Mouse (Mus musculus) midbrain, embryonic 14.5 days (tissue): ENCODE data around the gene Atp8a2. TPM values are rescaled to one million over a fixed set of nuclear protein-coding genes. Genes with fewer than 3 reads are reported as not detected.
"Not testable (repeated sequence)": the region's sequence is repeated elsewhere in the genome, so short reads cannot be mapped to it uniquely, and the experiment has no call there.

Experiments used
- ATAC-seq: fragments of 200-750 bp; cut with Nextera tagmentation; 2 replicates; pipeline ENCODE4 v1.8.0; 2017; ENCODE audit warnings: moderate number of reproducible peaks, moderate library complexity; ENCODE audit not compliant: low FRiP score, low TSS enrichment
- DNase-seq: peaks from one replicate; pipeline ENCODE4 v3.0.0-alpha.2; 2015
- H3K27ac ChIP-seq: fragments of 300-500 bp; sonication (generic); replicated peaks from 2 replicates; pipeline ENCODE4 v1.5.1; 2014; ENCODE audit warnings: mild to moderate bottlenecking, low read depth, low read length, moderate library complexity
- H3K27me3 ChIP-seq: fragments of 300-500 bp; sonication (generic); 2 replicates; pipeline ENCODE4 v1.6.1; 2014; ENCODE audit warnings: low read length, control low read depth, mixed read lengths; ENCODE audit not compliant: control insufficient read depth, insufficient read depth
- H3K36me3 ChIP-seq: fragments of 300-500 bp; sonication (generic); 2 replicates; pipeline ENCODE4 v1.6.1; 2014; ENCODE audit warnings: low read length, control low read depth; ENCODE audit not compliant: control insufficient read depth, insufficient read depth
- H3K4me1 ChIP-seq: fragments of 300-500 bp; sonication (generic); 2 replicates; pipeline ENCODE4 v1.6.1; 2014; ENCODE audit warnings: mild to moderate bottlenecking, antibody characterized with exemption, low read length, control low read depth; ENCODE audit not compliant: control insufficient read depth, insufficient read depth
- H3K4me2 ChIP-seq: fragments of 300-500 bp; sonication (generic); 2 replicates; pipeline ENCODE4 v1.6.1; 2014; ENCODE audit warnings: mild to moderate bottlenecking, low read length, moderate library complexity
- H3K4me3 ChIP-seq: fragments of 300-500 bp; sonication (generic); replicated peaks from 2 replicates; pipeline ENCODE4 v1.5.1; 2014; ENCODE audit warnings: low read depth, low read length
- H3K9ac ChIP-seq: fragments of 300-500 bp; sonication (generic); replicated peaks from 2 replicates; pipeline ENCODE4 v1.6.1; 2014; ENCODE audit warnings: mild to moderate bottlenecking, low read length, moderate library complexity
- H3K9me3 ChIP-seq: fragments of 300-500 bp; sonication (generic); 2 replicates; pipeline ENCODE4 v1.6.1; 2016; ENCODE audit warnings: low read length, control low read depth, mixed read lengths; ENCODE audit not compliant: control insufficient read depth
- WGBS: fragments of 180-500 bp; shearing (Covaris S2); extraction: QIAGEN DNeasy Blood & Tissue Kit; methylation state at CpG from one replicate; pipeline ENCODE4 v1.1.7; 2014; 5-methylcytosine and 5-hydroxymethylcytosine counted together
- polyA plus RNA-seq: library from polyadenylated mRNA; unstranded; fragments of >200 nt; fragmentation: Nextera tagmentation; extraction: Ambion mirVana; gene quantifications from 2 replicates; pipeline ENCODE4 v1.2.1, GENCODE M21; 2014

Atp8a2 gene
- polyA plus RNA-seq, 1 experiment from 2014 or later: 37.1 TPM

DNA sequence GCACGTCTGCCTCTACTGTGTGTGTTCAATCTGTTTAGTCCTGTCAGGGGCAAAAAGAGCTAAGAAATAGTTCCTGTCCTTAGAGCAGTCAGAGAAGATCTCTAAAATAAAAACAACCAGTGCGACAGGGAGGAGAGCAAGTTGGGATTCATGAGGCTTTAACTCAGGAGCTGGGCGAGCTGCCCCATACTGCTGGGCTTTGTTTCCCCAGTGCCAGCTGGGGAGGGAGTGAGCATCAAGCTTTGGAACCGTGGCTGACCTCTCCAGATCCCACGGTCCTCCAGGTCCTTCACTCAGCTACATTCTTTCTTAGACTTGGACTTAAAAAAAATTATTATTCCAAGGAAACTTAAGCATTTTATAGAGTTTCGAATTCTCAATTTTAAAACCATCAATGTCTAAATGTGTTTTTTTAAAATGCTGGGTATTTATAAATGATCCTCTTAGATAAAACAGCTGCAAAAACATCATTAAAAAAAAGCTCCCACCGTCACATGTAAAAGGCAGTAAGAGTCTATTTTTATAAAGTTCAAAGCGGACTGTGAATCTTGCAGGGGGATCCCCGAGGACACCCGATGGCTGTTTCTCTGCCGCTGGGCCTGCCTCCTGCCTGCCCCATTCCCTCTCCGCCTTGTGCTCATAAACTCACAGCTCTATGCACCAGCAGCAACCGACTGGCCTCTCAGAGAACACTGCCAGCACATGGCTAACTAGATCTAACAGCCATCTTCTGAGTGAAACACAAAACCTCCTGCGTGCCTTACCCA lies 350.2 kb downstream of the Atp8a2 start:
- DNase-seq (peak; percentile 45), ATAC-seq (no peak)
- Histone ChIP-seq H3K9me3 (no peaks in the 10 kb centered on the region), H3K27ac (no peak overlapping the region; the same call in 1 of the 2 replicates), H3K4me2 (no peak overlapping the region), H3K27me3 (no peaks in the 10 kb centered on the region), H3K36me3 (no peaks in the 10 kb centered on the region), H3K4me1 (no peaks in the 10 kb centered on the region), H3K9ac (0 out of 2 replicates have a peak overlapping the region, but pooled peaks have one; percentile 16), H3K4me3 (no peak overlapping the region)
- WGBS: 31% methylated on average over 14 of the region's 14 CpGs

DNA sequence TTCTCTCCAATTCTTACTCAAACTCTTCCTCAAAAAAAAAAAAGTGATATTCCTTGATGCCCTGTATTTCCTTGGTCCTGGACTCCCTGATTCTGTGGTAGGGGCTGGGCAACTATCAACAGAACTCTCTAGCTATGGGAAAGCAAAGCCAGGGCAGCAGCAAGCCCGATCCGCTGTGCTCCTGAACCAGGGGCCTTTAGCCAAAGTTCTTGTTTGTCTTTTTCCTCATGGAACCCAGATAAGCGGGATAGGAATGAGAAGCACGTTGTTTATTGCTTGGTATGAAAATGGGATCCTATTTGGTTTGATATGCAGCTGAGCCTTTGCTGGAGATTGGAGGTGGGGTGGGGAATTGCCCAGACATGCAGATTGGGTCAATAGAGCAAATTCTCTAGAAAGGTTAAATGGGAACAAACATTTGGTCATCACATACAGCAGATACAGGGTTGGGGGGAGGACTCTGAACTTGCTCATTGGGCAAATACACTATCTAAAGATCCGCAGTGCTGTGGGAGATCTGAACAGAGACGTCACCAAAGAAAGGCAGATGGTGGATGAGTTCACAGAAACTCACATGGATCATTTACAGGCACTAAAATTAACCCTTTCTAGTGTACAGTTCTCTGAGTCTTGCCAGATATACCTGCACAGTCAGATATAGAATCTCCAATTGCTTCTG lies 353.6 kb downstream of the Atp8a2 start:
- 84% methylated on average over 6 of the region's 6 CpGs for WGBS

DNA sequence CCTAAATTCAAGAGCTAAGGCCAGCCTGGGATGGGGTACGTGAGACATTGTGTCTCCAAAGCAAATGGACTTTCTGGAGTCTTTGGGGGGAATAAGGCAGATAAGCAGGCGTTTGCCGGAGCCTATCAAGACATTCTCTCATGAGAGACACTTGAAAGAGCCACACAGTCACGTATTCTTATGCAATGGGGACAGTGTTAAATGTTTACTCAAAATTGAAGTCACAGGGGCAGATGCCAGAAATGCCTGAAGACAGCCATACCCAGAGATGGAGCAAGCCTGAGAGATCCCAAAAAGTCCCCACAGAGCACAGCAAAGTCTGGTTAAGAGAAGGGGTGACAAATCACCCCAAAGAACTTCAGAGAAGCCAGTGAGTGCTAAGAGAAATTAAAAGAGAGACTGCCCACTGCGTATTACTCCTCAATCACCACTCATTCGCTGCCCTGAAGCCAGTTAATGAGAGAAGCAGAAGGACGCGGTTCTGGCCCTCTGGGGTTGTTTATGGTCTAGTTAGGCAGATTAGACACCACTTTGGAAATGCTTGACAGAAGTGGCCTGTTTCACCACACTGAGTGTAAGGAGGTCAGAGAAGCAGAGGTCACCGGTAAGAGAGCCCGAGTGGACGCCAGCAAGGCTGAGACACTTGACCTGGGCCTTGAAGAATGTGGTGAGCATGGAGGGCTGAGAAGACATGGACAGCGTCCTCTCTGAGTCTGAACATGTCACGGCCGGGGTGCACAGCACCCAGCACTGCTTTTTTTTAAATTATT lies 356.8 kb downstream of the Atp8a2 start:
- H3K27ac ChIP-seq: no peak overlapping the region
- H3K9me3 ChIP-seq: no peaks in the 10 kb centered on the region
- no peak for DNase-seq
- no peak overlapping the region for H3K4me2 ChIP-seq
- H3K9ac ChIP-seq: no peak overlapping the region
- H3K4me3 ChIP-seq: no peak overlapping the region
- H3K36me3 ChIP-seq: no peaks in the 10 kb centered on the region
- no peaks in the 10 kb centered on the region for H3K4me1 ChIP-seq
- ATAC-seq: no peak
- no peaks in the 10 kb centered on the region for H3K27me3 ChIP-seq
- whole genome bisulfite sequencing: 84% methylated on average over 14 of the region's 14 CpGs

More for the DNA sequence above, 353.6 kb downstream of the Atp8a2 start:
- H3K9ac ChIP-seq: no peak overlapping the region
- H3K4me2 ChIP-seq: no peak overlapping the region
- no peaks in the 10 kb centered on the region for H3K27me3 ChIP-seq
- no peak overlapping the region for H3K27ac ChIP-seq
- ATAC-seq (no peak), DNase-seq (no peak)
- no peaks in the 10 kb centered on the region for H3K9me3 ChIP-seq
- H3K4me3 ChIP-seq: no peak overlapping the region
- no peaks in the 10 kb centered on the region for H3K4me1 ChIP-seq
- no peaks in the 10 kb centered on the region for H3K36me3 ChIP-seq

DNA sequence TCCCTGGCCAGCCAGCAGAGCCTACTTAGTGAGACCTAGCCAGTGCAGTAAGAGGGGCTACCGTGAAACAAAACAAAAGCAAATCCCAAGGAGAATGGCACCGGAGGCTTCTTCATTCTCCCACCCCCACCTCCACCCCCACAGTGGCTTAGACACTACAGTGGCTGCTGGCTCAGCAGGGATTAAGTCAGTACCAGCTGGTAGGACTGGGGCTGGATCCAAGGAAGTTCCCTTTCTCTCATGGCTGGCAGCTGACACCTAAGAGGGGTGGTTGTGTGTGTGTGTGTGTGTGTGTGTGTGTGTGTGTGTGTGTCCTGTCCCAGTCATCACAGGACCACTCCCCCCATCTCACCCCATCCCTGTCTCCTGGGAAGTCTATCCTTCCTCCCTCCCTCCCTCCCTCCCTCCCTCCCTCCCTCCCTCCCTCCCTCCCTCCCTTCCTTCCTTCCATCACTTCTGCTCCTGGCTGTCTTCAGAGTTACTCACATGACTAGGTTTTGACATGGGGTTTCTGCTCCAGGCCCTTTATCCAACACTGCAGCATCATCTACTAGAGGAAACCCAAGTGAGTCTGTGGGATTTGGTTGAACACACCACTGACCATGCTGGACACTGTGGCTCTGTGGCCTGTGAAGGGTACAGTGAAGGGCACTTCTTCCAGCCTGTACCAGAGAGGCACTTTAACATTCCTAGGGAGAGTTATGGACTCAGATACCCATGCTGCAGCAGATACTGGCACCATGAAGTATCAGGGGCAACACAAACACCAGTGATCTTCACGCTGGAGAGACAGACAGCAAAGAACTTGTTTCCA lies 358.3 kb downstream of the Atp8a2 start:
- not testable (repeated sequence) for H3K4me3 ChIP-seq, H3K9me3 ChIP-seq, H3K4me1 ChIP-seq, H3K9ac ChIP-seq, H3K4me2 ChIP-seq, H3K27me3 ChIP-seq, H3K36me3 ChIP-seq, H3K27ac ChIP-seq, DNase-seq
- peak; percentile 72 for ATAC-seq
- 80% methylated on average over 1 of the region's 3 CpGs for WGBS

DNA sequence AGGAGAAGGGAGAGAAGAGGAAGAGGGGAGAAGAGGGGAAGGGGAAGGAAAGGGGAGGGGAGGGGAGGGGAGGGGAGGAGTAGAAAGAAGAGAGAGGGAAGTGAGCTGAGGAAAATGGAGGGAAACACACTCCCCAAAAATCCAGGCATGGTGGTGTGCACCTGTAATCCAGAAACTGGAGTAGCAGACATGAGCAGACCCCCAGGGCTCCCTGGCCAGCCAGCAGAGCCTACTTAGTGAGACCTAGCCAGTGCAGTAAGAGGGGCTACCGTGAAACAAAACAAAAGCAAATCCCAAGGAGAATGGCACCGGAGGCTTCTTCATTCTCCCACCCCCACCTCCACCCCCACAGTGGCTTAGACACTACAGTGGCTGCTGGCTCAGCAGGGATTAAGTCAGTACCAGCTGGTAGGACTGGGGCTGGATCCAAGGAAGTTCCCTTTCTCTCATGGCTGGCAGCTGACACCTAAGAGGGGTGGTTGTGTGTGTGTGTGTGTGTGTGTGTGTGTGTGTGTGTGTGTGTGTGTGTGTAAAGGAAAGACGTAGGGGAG lies 359.2 kb downstream of the Atp8a2 start:
- DNase-seq, H3K27me3 ChIP-seq, H3K9me3 ChIP-seq, H3K4me2 ChIP-seq, H3K27ac ChIP-seq, H3K4me3 ChIP-seq, H3K4me1 ChIP-seq, H3K9ac ChIP-seq, H3K36me3 ChIP-seq: not testable (repeated sequence)
- WGBS: no CpG with 5 or more reads among the region's 3 CpGs
- peak; percentile 76; the same call in 1 of the 2 replicates for ATAC-seq

DNA sequence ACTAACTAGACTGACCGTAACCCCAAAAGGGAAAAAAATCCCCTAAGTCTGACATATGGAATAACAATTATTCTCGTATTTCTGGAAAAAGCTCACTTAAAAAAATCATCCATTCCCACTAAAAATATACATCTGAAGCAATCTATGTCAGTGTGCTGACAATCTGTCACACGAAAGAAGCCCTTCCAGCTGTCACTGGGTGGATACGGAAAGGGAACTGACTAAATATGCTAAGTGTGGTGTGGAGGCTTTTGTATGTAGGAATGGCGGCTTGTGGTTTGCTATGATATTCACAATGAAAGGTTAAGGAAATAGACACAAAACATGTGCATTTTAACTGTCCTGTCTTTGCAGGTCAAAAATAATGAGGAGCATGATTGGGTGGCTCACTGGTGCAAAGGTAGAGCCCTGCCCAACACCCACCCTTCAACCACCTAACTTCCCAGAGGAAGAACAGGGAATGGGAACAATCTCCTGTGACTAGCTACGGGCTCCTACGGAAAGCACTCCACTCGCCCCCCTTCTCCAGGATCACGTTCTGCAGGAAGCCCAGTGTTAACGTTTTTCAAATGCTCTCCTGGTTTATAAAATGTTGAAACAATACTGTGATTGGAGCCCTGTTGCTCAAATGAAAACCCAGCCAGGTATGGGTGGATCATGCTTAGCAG lies 360.0 kb downstream of the Atp8a2 start:
- no peaks in the 10 kb centered on the region for H3K9me3 ChIP-seq
- H3K4me3 ChIP-seq: no peak overlapping the region
- H3K27me3 ChIP-seq: no peaks in the 10 kb centered on the region
- DNase-seq (peak; percentile 25), ATAC-seq (no peak)
- no peak overlapping the region for H3K9ac ChIP-seq
- no peaks in the 10 kb centered on the region for H3K36me3 ChIP-seq
- H3K27ac ChIP-seq: peak overlapping the region; percentile 41; the same call in 1 of the 2 replicates
- 47% methylated on average over 10 of the region's 10 CpGs for WGBS
- H3K4me1 ChIP-seq: no peaks in the 10 kb centered on the region
- H3K4me2 ChIP-seq: no peak overlapping the region

DNA sequence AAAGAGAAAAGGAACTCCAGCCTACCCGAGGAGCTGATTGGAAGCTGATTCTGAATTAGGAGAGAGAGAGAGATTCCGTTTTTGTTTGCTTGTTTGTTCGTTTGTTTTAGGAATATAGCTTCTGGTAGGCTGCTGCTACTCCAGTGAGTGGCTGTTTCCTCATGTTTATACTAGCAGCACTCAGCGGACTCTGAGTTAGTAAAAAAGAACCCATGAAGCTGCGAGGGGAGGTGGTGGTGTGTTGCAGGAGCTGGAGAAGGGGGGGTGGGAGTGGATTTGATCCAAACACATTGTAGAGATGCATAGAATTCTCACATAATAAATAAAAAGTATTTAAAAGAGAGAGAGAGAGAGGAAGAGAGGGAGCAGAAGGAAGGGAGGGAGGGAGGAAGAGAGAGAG lies 367.4 kb downstream of the Atp8a2 start:
- no peak overlapping the region for H3K27ac ChIP-seq
- no peak overlapping the region for H3K9ac ChIP-seq
- no peaks in the 10 kb centered on the region for H3K4me1 ChIP-seq
- H3K27me3 ChIP-seq: no peaks in the 10 kb centered on the region
- DNase-seq: no peak
- WGBS: 91% methylated on average over 5 of the region's 5 CpGs
- H3K36me3 ChIP-seq: no peaks in the 10 kb centered on the region
- H3K4me2 ChIP-seq: no peak overlapping the region
- no peak overlapping the region for H3K4me3 ChIP-seq
- ATAC-seq: no peak
- H3K9me3 ChIP-seq: no peaks in the 10 kb centered on the region
